Mouse (Mus musculus) neural tube, embryonic 14.5 days (tissue): ENCODE data around the gene Gm26992. TPM values are rescaled to one million over a fixed set of nuclear protein-coding genes. Genes with fewer than 3 reads are reported as not detected.

Experiments used
- ATAC-seq: fragments of 200-750 bp; cut with Nextera tagmentation; 2 replicates; pipeline ENCODE4 v1.8.0; 2017; ENCODE audit warnings: low read depth, mild to moderate bottlenecking, moderate TSS enrichment, moderate library complexity
- H3K27ac ChIP-seq: fragments of 300-500 bp; sonication (generic); 2 replicates; pipeline ENCODE4 v1.5.1; 2014; ENCODE audit warnings: low read depth, mild to moderate bottlenecking, control low read depth, low read length, moderate library complexity, mixed read lengths
- H3K27me3 ChIP-seq: fragments of 300-500 bp; sonication (generic); 2 replicates; pipeline ENCODE4 v1.6.1; 2014; ENCODE audit warnings: low read length; ENCODE audit not compliant: control insufficient read depth, insufficient read depth
- H3K36me3 ChIP-seq: fragments of 300-500 bp; sonication (generic); 2 replicates; pipeline ENCODE4 v1.6.1; 2014; ENCODE audit warnings: low read length, mixed read lengths; ENCODE audit not compliant: control insufficient read depth, insufficient read depth
- H3K4me1 ChIP-seq: fragments of 300-500 bp; sonication (generic); 2 replicates; pipeline ENCODE4 v1.6.1; 2014; ENCODE audit warnings: low read length; ENCODE audit not compliant: control insufficient read depth, insufficient read depth
- H3K4me2 ChIP-seq: fragments of 300-500 bp; sonication (generic); 2 replicates; pipeline ENCODE4 v1.6.1; 2014; ENCODE audit warnings: mild to moderate bottlenecking, low read depth, low read length, control low read depth
- H3K4me3 ChIP-seq: fragments of 300-500 bp; sonication (generic); 2 replicates; pipeline ENCODE4 v1.5.1; 2014; ENCODE audit warnings: low read depth, low read length, control low read depth, mixed read lengths
- H3K9ac ChIP-seq: fragments of 300-500 bp; sonication (generic); replicated peaks from 2 replicates; pipeline ENCODE4 v1.6.1; 2014; ENCODE audit warnings: low read depth, mild to moderate bottlenecking, control low read depth, low read length, mixed read lengths
- H3K9me3 ChIP-seq: fragments of 300-500 bp; sonication (generic); 2 replicates; pipeline ENCODE4 v1.6.1; 2016; ENCODE audit warnings: low read length; ENCODE audit not compliant: control insufficient read depth
- WGBS: fragments of 180-500 bp; shearing (Covaris S2); extraction: QIAGEN DNeasy Blood & Tissue Kit; methylation state at CpG from one replicate; pipeline ENCODE4 v1.1.7; 2014; 5-methylcytosine and 5-hydroxymethylcytosine counted together
- polyA plus RNA-seq: library from polyadenylated mRNA; unstranded; fragments of >200 nt; fragmentation: Nextera tagmentation; extraction: Ambion mirVana; gene quantifications from 2 replicates; pipeline ENCODE4 v1.2.1, GENCODE M21; 2014

Gene Gm26992
- polyA plus RNA-seq, 1 experiment from 2014 or later: not detected

GRCm38 (mm10) chrX:103472346-103472745 lies 50.5 kb downstream of the Gm26992 start:
- no peak overlapping the region for H3K4me2 ChIP-seq
- no peaks in the 10 kb centered on the region for H3K27me3 ChIP-seq
- H3K4me1 ChIP-seq: no peaks in the 10 kb centered on the region
- 78% methylated on average over 3 of the region's 3 CpGs for WGBS
- H3K36me3 ChIP-seq: no peaks in the 10 kb centered on the region
- no peak overlapping the region for H3K27ac ChIP-seq
- no peak overlapping the region for H3K4me3 ChIP-seq
- H3K9ac ChIP-seq: no peak overlapping the region
- H3K9me3 ChIP-seq: no peaks in the 10 kb centered on the region
- ATAC-seq: no peak

DNA sequence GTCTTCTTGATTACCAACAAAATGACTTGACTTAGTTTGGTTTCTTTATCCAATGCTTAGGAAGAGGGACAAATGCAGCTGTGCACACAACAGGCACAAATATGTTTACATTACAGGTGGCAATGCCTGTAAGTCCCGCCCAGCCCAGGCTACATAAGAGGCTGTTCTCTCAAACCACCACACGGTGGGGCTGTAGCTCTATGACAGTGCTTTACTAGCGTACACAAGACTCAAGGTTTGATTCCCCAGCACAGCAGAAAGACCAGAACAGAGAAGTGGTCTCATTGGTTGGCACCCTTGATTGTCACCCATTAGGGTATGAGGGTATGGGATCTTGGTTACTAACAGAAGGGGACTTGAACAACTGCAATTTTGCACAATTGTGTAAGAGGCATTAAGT lies 55.7 kb downstream of the Gm26992 start:
- no peak overlapping the region for H3K4me2 ChIP-seq
- no peak overlapping the region for H3K4me3 ChIP-seq
- no peaks in the 10 kb centered on the region for H3K36me3 ChIP-seq
- H3K27me3 ChIP-seq: no peaks in the 10 kb centered on the region
- 19% methylated on average over 3 of the region's 3 CpGs for WGBS
- H3K27ac ChIP-seq: no peak overlapping the region
- H3K9ac ChIP-seq: no peak overlapping the region
- no peaks in the 10 kb centered on the region for H3K9me3 ChIP-seq
- no peaks in the 10 kb centered on the region for H3K4me1 ChIP-seq
- ATAC-seq: peak; percentile 47

DNA sequence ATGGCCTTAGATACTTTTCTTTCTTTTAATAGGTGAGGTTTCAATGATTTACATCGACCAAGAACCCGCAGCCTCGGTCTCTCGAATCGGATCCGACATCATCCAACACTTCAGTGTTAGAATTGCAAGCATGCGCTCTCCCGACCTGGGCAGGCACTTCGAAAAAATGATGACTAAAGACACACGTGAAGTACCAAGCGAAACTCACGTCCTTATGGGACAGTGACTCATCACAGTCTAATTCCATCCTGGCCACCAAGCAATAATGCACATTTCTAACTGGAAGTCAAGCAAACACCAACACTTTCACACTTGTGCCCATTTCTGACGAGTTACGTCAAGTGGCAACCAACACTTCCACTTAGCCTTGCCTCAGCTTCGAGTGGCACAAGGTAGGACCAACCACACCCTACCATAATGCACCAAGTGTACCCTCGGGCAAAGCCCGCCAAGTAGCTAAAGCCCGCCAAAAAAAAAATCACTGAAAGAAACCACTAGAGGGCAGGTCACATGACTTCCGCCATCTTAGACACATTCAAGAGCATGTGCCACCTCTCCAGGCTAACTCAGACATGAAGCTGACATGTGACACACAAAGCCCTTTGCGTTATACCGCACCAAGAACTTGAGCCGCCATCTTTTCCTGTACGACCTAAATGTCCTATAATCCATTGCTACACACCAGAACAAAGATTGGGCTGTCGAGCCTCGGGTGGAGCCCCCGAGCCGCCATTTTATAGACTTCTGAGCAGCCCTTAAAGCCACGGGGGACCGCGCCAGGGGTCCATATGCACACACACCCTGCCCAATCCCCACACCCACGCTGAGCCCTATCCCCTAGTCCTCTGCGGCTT lies 59.7 kb downstream of the Gm26992 start:
- 77% methylated on average over 32 of the region's 32 CpGs for WGBS
- Histone ChIP-seq H3K9me3 (no peaks in the 10 kb centered on the region), H3K4me1 (no peaks in the 10 kb centered on the region), H3K27ac (peak overlapping the region; percentile 57; the same call in 1 of the 2 replicates), H3K4me3 (peak overlapping the region; percentile 38), H3K4me2 (peak overlapping the region; percentile 41; the same call in 1 of the 2 replicates), H3K9ac (peak overlapping the region; percentile 47), H3K27me3 (no peaks in the 10 kb centered on the region), H3K36me3 (no peaks in the 10 kb centered on the region)
- ATAC-seq: peak; percentile 87

DNA sequence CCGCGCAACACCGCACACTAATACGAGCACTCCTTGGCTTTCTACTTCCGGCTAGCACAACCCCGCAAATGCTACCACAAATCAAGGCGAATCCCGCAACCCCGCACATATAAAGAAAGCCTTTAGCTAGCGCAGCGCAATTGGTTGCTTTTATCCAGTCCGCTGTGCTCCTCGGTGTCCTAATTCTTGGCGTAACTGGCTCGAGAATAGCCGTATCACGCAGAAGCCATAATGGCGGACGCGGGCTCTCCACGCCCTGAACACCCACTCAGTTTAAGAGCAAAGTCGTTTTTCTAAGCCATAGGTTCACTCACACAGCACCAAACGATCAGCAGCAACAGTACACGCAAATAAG lies 60.3 kb downstream of the Gm26992 start:
- WGBS: 74% methylated on average over 24 of the region's 24 CpGs
- H3K27me3 ChIP-seq: no peaks in the 10 kb centered on the region
- H3K9ac ChIP-seq: peak overlapping the region; percentile 47
- ATAC-seq: peak; percentile 58
- H3K9me3 ChIP-seq: no peaks in the 10 kb centered on the region
- peak overlapping the region; percentile 41; the same call in 1 of the 2 replicates for H3K4me2 ChIP-seq
- H3K4me3 ChIP-seq: peak overlapping the region; percentile 38
- H3K36me3 ChIP-seq: no peaks in the 10 kb centered on the region
- no peaks in the 10 kb centered on the region for H3K4me1 ChIP-seq
- H3K27ac ChIP-seq: peak overlapping the region; percentile 57; the same call in 1 of the 2 replicates

DNA sequence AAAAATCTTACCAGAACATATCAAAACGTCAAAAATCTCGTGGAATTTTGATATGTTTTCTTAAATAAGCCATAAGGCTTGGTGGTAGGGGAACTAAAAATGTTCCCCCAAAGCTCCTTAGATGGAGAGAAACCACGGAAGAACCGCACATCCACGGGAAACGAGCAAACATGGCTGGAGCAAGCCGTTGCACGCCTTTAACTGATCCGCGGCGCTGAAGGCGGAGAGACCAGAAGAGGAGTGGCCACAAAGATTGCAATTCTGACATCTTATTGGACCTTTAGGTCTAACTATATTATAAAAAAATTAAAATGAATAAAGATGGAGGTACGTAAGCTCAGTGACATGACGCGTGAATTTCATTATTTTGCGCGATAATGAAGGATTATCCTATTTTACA lies 61.2 kb downstream of the Gm26992 start:
- Histone ChIP-seq H3K9ac (no peak overlapping the region), H3K4me2 (peak overlapping the region; percentile 24), H3K36me3 (no peaks in the 10 kb centered on the region), H3K4me3 (peak overlapping the region; percentile 38), H3K9me3 (no peaks in the 10 kb centered on the region), H3K27me3 (no peaks in the 10 kb centered on the region), H3K4me1 (no peaks in the 10 kb centered on the region), H3K27ac (no peak overlapping the region)
- ATAC-seq: no peak
- WGBS: 76% methylated on average over 17 of the region's 17 CpGs

DNA sequence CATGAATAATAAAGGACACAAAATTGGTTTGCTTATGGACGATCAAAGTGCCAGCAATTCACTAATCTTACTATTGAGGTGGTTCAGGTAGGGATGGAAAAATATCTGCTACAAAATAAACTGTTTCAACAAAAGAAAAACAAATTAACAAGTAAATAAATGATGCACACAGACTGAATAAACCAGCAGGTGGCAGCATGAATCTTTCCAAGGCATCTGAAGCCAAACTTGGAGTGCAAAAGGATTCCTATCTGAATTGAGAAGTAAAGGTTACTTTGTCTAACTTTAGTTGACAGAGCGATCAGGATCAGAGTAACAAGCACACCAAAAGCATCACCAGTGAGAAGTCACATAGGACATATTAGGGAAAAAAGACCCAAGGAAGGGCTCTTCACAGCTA lies 62.2 kb downstream of the Gm26992 start:
- no peak overlapping the region for H3K4me3 ChIP-seq
- H3K27me3 ChIP-seq: no peaks in the 10 kb centered on the region
- no peaks in the 10 kb centered on the region for H3K36me3 ChIP-seq
- 42% methylated on average over 2 of the region's 2 CpGs for WGBS
- H3K27ac ChIP-seq: no peak overlapping the region
- H3K9ac ChIP-seq: no peak overlapping the region
- ATAC-seq: no peak
- no peaks in the 10 kb centered on the region for H3K4me1 ChIP-seq
- peak overlapping the region; percentile 24 for H3K4me2 ChIP-seq
- no peaks in the 10 kb centered on the region for H3K9me3 ChIP-seq

GRCm38 (mm10) chrX:103490853-103491252 lies 69.0 kb downstream of the Gm26992 start:
- Histone ChIP-seq H3K4me1 (peaks cover 10% of the 10 kb centered on the region; the same call in 1 of the 2 replicates), H3K36me3 (no peaks in the 10 kb centered on the region), H3K27ac (no peak overlapping the region), H3K4me3 (no peak overlapping the region), H3K9me3 (no peaks in the 10 kb centered on the region), H3K4me2 (no peak overlapping the region), H3K27me3 (no peaks in the 10 kb centered on the region), H3K9ac (no peak overlapping the region)
- WGBS: 72% methylated on average over 2 of the region's 2 CpGs
- ATAC-seq: no peak

DNA sequence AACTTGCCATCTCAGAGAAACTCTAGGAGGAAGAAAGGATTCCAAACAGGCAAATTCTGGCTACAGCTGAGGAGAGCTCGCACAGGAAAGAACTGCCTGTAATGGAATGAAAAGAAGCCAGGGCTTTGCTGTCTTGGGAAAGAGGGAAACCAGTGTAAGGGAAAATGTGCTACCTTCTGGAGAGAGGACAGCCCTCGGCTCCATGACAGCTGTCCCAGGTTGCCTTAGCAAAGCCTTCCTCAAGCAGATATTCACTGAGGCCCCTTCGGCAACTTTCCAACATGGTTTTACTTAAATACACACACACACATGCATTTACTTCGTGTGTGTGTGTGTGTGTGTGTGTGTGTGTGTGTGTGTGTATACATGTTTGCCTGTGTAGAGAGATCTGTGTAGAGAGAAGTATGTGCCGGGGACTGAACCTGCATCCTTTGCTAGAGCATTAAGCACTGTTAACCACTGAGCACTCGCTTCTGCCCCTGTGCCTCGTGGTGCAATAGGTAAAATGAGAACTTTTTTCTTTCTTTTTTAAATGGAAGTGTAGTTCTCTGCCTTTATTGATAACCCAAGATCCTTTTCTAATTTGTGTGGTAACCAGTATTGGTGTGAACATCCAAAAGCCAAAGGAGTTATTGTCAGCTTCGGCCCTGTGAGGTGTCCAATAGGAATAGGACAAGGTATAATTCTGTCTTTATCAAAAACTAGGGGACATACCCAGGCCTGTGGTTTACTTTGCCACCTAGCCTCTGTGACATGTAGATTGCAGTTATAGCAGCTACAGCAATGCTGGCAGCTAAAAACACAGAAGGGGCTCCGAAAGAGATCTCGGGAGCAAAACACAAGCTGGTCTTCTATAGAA lies 70.8 kb downstream of the Gm26992 start:
- WGBS: 32% methylated on average over 10 of the region's 10 CpGs
- Histone ChIP-seq H3K4me1 (peaks cover 10% of the 10 kb centered on the region; the same call in 1 of the 2 replicates), H3K4me3 (peak overlapping the region; percentile 51), H3K4me2 (peak overlapping the region; percentile 48; the same call in 1 of the 2 replicates), H3K9me3 (no peaks in the 10 kb centered on the region), H3K36me3 (no peaks in the 10 kb centered on the region), H3K9ac (peak overlapping the region; percentile 90), H3K27me3 (no peaks in the 10 kb centered on the region), H3K27ac (peak overlapping the region; percentile 95)
- ATAC-seq: peak; percentile 31
